Mouse (Mus musculus) heart, adult 2 months (tissue): ENCODE measurements at regions not wholly inside any gene's neighbourhood (a gene's known extent, or its start where the extent isn't known, plus 50 kb on each side); places are given as distances from the start of the nearest gene placed in this dataset.

Experiments
- CTCF ChIP-seq: fragments of 200-600 bp; IDR thresholded peaks from 2 replicates; pipeline ENCODE4 v1.8.1; 2022; ENCODE audit warnings: antibody characterized with exemption, mild to moderate bottlenecking, moderate library complexity
- POLR2A ChIP-seq: fragments of 200-500 bp; IDR thresholded peaks from 2 replicates; pipeline ENCODE4 v1.6.1; 2011; ENCODE audit warnings: mild to moderate bottlenecking, low read depth, low read length, control low read depth; ENCODE audit not compliant: insufficient read depth

DNA sequence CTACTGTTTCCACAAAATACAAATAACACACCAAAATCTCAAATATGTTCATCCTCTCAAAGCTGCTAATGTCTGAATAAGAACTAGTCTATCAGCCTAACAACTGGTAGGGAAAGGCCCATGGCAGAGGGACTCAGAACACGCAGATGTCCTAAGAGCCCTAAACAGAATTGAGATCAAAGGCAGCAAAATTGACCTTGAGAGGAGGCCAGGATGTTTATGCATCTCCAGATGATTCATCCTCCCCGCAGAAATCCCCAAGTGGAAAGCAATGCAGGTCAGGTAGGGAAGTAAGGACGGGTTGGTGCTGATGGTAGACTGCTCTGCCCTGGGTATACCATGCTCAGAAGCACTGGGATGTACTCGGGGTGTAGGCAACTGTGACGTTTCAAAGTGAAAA is 89.0 kb upstream of the Tmem150c start:
- TF ChIP-seq CTCF, result no peak
- TF ChIP-seq POLR2A, result no peak
